Mouse (Mus musculus) spleen, adult 2 months (tissue): Measurements from ENCODE around the gene Robo1. TPM values are rescaled to one million over a fixed set of nuclear protein-coding genes. Genes with fewer than 3 reads are reported as not detected.
A peak's percentile ranks its signal among the peaks of the same experiment; 100 is the strongest.

Experiments
- DNase-seq, 2 experiments: peaks; one replicate each; pipeline versions ENCODE4 v3.0.0 to v3.0.0-alpha.2; 2012 to 2021; ENCODE audit warnings: low spot score in 2 of 2, low read depth in 1 of 2
- H3K27ac ChIP-seq: fragments of 200-500 bp; 2 replicates; pipeline ENCODE4 v1.5.1; 2012; ENCODE audit warnings: low read length, inconsistent platforms; ENCODE audit not compliant: insufficient read depth
- H3K27me3 ChIP-seq: fragments of 200-500 bp; 2 replicates; pipeline ENCODE4 v1.6.1; 2012; ENCODE audit warnings: mild to moderate bottlenecking, moderate library complexity, low read length, inconsistent platforms; ENCODE audit not compliant: control insufficient read depth, insufficient read depth
- H3K36me3 ChIP-seq: fragments of 200-500 bp; 2 replicates; pipeline ENCODE4 v1.6.1; 2012; ENCODE audit warnings: mild to moderate bottlenecking, low read length, inconsistent platforms; ENCODE audit not compliant: control insufficient read depth, insufficient read depth
- H3K4me1 ChIP-seq: fragments of 200-500 bp; 2 replicates; pipeline ENCODE4 v1.6.1; 2011; ENCODE audit warnings: inconsistent platforms; ENCODE audit not compliant: control insufficient read depth, insufficient read depth, insufficient read length
- H3K4me3 ChIP-seq: fragments of 200-500 bp; 2 replicates; pipeline ENCODE4 v1.5.1; 2011; ENCODE audit warnings: mild to moderate bottlenecking, inconsistent platforms; ENCODE audit not compliant: insufficient read depth, insufficient read length; ENCODE audit errors: extremely low read depth
- CTCF ChIP-seq: fragments of 200-500 bp; IDR thresholded peaks from 2 replicates; pipeline ENCODE4 v1.5.1; 2011; ENCODE audit warnings: mild to moderate bottlenecking, inconsistent platforms; ENCODE audit not compliant: insufficient read depth, insufficient read length, insufficient replicate concordance; ENCODE audit errors: extremely low read depth
- POLR2A ChIP-seq: fragments of 200-500 bp; IDR thresholded peaks from 2 replicates; pipeline ENCODE4 v1.6.1; 2011; ENCODE audit warnings: low read depth, low read length, inconsistent platforms
- WGBS: fragments of 180-500 bp; shearing (Covaris S2); methylation state at CpG from one replicate; pipeline ENCODE4 v1.1.7; 2018; 5-methylcytosine and 5-hydroxymethylcytosine counted together
- polyA plus RNA-seq: library from polyadenylated mRNA; depleted of rRNA; stranded (reverse); fragments of >200 nt; gene quantifications from 2 replicates; pipeline ENCODE4 v1.2.3, GENCODE M21; 2012

Gene Robo1
- polyA plus RNA-seq, 1 experiment = 1.4 TPM

GRCm38 (mm10) chr16:72633846-72634245, 325.7 kb downstream of the Robo1 start:
- H3K27ac ChIP-seq = no peak overlapping the region
- WGBS = 78% methylated on average over 7 of the region's 7 CpGs
- H3K4me3 ChIP-seq = no peak overlapping the region
- no peaks in the 10 kb centered on the region for H3K4me1 ChIP-seq
- no peaks in the 10 kb centered on the region for H3K27me3 ChIP-seq
- DNase-seq = no peak
- TF ChIP-seq POLR2A (no peak), CTCF (no peak)
- H3K36me3 ChIP-seq = no peaks in the 10 kb centered on the region

- 93% methylated on average over 8 of the region's 8 CpGs for WGBS
- H3K4me1 ChIP-seq = no peaks in the 10 kb centered on the region
- TF ChIP-seq POLR2A (no peak), CTCF (no peak)
- H3K27me3 ChIP-seq = no peaks in the 10 kb centered on the region
- no peaks in the 10 kb centered on the region for H3K36me3 ChIP-seq
- no peak overlapping the region for H3K4me3 ChIP-seq
- no peak for DNase-seq
- no peak overlapping the region for H3K27ac ChIP-seq
Observed at GRCm38 (mm10) chr16:72639332-72639940, 331.3 kb downstream of the Robo1 start.

DNA sequence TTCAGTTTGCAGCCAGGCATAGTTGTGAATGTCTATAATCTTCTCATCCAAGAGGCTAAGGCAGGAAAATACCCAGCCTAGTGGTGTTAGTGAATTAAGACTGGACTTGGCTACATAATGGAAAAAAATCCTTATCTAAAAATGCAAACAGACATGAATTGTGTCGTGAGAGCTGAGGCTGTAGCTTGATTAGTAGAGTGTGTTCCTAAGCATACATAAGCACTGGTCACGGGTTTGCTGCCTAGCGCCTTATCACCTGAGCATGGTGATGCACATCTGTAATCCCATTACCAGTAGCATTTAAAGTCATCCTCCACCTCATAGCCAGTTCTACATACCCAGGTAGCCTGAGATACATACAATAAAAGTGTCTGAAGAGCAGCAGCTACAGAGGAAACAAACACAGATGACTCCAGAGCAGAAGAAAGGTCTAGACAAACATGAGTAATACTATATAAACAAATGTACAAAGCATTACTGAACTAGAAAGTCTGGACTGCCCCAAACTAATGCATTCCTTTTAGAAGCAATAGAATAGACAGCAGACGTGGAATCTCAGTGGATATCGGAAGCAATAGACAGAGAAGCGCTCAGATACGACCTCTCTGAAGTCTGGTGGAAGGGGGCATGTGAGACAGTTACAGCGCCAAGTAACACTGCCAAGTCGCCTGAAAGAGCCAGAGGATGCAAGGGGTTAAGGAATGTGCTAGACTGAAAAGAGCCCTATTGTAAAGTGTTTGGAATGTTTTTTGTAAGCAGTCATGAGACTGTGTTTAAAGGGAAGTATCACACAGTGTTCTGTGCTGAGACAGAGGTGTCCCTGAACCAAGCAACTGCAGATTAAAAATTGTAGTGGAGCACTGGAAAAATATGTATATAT, 333.1 kb downstream of the Robo1 start:
- H3K4me1 ChIP-seq = no peaks in the 10 kb centered on the region
- no peaks in the 10 kb centered on the region for H3K36me3 ChIP-seq
- DNase-seq = no peak
- TF ChIP-seq CTCF (no peak), POLR2A (no peak)
- 84% methylated on average over 9 of the region's 9 CpGs for WGBS
- H3K27me3 ChIP-seq = no peaks in the 10 kb centered on the region
- H3K4me3 ChIP-seq = no peak overlapping the region
- no peak overlapping the region for H3K27ac ChIP-seq

GRCm38 (mm10) chr16:72645890-72646289, 337.8 kb downstream of the Robo1 start:
- no peaks in the 10 kb centered on the region for H3K36me3 ChIP-seq
- H3K27me3 ChIP-seq = no peaks in the 10 kb centered on the region
- TF ChIP-seq POLR2A (no peak), CTCF (no peak)
- no peaks in the 10 kb centered on the region for H3K4me1 ChIP-seq
- no peak overlapping the region for H3K27ac ChIP-seq
- WGBS = 81% methylated on average over 8 of the region's 8 CpGs
- no peak for DNase-seq
- H3K4me3 ChIP-seq = no peak overlapping the region

DNA sequence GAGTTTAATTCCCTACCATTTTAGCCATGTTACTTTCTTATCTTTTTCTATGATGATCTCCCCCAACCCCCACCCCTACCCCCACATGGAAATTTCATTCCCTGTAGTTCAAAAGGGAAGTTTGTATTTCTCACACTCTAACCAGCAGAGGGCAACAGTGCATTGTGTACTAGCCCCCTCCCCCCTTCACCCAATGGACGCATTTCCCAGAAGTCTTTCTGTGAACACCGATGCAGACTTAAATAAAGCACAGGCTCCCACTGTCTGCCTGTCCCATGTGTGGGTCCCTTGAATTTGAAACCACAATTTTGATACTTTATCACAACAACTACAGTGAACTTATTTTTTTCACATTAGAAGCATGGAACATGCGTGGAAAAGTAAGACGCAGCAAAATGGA, 341.2 kb downstream of the Robo1 start:
- WGBS = 41% methylated on average over 4 of the region's 4 CpGs
- H3K36me3 ChIP-seq = no peaks in the 10 kb centered on the region
- H3K27ac ChIP-seq = no peak overlapping the region
- TF ChIP-seq CTCF (no peak), POLR2A (no peak)
- no peaks in the 10 kb centered on the region for H3K4me1 ChIP-seq
- no peak for DNase-seq
- H3K4me3 ChIP-seq = no peak overlapping the region
- H3K27me3 ChIP-seq = no peaks in the 10 kb centered on the region

DNA sequence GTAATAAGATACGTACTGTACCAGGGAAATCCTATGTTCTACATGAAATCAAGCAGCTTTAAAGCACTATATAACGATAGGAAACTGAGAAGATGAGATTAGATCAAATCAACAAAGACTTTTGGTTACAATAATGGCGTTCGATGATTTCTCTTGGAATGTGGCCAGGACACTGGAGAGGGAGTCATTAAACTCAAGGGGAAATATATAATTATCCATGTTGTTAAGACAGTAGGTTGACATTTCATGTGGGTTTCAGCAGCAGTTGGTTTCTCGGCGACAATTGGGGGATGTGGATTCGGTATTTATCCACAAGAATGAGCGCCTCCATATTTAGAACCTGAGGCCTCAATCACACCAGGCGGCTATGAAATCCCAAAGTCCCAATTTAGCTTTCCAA, 347.3 kb downstream of the Robo1 start:
- H3K4me1 ChIP-seq = no peaks in the 10 kb centered on the region
- DNase-seq = no peak
- TF ChIP-seq POLR2A (no peak), CTCF (no peak)
- no peak overlapping the region for H3K27ac ChIP-seq
- no peaks in the 10 kb centered on the region for H3K27me3 ChIP-seq
- H3K36me3 ChIP-seq = no peaks in the 10 kb centered on the region
- WGBS = 88% methylated on average over 9 of the region's 9 CpGs
- H3K4me3 ChIP-seq = no peak overlapping the region

DNA sequence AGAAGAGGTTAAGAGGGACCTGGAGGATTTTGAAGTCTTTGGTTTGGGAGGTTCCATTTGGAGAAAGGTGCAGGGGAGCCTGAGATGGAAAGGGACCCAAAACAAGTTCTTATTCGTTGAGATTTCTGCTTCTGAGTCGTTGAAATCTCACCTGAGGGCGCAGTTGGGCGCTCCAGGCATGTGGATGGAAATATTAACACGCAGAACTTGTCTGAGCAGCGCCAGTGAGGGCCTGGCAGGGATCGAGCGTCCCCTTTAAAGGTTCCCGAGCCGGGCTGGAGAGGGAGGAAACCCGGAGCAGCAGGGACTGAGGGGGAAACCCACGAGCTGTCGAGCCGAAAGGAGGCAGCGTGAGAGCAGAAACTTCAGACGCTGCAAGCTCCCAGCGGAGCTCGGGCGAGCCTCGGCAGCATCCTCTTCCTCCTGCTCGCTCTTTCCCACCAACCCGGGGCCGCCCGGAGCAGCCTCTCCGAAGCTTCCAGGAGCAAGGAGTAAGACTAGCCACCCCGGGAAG, 354.8 kb downstream of the Robo1 start:
- Histone ChIP-seq H3K27me3 (no peaks in the 10 kb centered on the region; the same call in 1 of the 2 replicates), H3K4me1 (peaks cover 3% of the 10 kb centered on the region; the same call in 1 of the 2 replicates), H3K4me3 (peak overlapping the region; percentile 19), H3K36me3 (no peaks in the 10 kb centered on the region), H3K27ac (peak overlapping the region; percentile 65)
- TF ChIP-seq CTCF (no peak), POLR2A (no peak)
- DNase-seq = no peak
- 2% methylated on average over 26 of the region's 26 CpGs for WGBS
